Mouse (Mus musculus) yolk sac, embryonic 10.5 days (tissue): ENCODE measurements around the gene Trp53bp2.

ENCODE experiments used
- DNase-seq: peaks from one replicate; pipeline ENCODE4 v3.0.0-alpha.2; 2017; ENCODE audit warnings: low spot score

The Trp53bp2 gene

DNA sequence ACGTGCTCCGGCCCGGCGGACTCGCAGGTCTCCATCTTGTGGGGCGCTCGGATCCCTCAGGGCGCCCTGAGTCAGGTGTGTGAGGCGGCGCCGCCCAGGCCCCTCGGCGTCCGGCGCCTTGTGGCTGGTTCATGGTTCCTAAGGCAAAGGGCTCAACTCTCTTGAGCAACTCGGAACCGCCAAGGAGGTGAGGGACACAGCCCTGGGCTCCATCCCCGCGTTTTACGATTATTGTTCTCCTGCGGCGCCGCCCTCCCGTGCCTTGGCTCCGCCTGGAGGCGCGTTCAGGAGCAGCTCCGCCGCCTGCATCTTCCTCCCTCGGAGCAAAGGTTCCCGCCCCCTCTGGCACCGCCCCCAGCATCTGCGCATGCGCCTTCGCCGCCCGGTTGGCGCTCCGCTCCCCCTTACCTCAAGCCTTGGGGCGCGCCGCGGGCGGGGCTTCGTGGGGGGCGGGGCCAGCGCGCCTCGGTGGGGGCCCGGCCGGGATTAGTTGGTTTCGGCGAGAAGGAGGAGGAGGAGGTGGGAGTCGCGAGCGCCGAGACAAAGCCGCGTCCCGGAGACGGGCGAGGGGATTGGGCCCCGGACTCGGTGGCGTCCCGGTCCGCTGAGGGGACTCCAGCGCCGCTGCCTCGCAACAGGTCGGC is at the start of gene Trp53bp2:
Trp53bp2 (plus strand) TSS at position 489 of the 644 bp plus-strand sequence.
- peak; percentile 99 for DNase-seq

DNA sequence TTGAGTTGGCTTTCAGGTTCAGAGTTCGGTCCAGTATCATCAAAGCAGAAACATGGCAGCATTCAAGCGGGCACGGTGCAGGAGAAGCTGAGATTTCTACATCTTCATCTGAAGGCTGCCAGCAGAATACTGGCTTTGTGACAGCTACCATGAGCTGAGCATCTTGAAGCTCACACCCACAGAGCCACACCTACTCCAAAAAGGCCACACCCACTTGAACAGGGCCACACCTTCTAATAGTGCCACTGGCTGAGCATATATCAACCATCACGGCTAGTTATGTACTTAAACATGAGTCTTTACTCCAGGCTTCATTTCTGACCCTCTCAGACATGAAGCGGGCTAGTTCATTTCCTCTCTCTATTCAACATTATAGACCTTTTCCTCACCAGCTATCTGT is 46.3 kb upstream of the Trp53bp2 start:
- DNase-seq = no peak

GRCm38 (mm10) chr1:182363683-182364404 is 45.1 kb upstream of the Trp53bp2 start:
- no peak for DNase-seq

GRCm38 (mm10) chr1:182368309-182368708 is 40.7 kb upstream of the Trp53bp2 start:
- no peak for DNase-seq

- DNase-seq = no peak
Observed at GRCm38 (mm10) chr1:182368782-182369181, 40.2 kb upstream of the Trp53bp2 start.

DNA sequence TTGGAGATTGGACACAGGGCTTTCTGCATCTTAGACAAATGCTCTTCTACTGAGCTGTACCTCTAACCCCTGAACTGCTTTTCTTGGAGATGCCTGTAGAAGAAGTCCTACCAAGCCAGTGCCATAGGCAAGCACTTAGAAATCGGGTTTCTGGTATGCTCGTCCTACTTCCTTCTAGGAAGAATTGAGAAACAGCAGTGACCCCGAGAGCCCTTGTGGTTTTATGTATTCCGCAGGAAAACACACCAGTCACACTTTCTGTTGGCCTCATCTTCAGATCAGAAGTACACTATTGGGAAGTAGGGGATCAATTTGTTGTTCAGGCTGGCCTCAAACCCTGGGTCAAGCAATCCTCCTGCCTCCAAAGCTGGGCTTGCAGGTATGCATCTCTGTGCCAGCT is 39.5 kb upstream of the Trp53bp2 start:
- no peak for DNase-seq

- no peak for DNase-seq
Observed at GRCm38 (mm10) chr1:182371891-182372290, 37.1 kb upstream of the Trp53bp2 start.

GRCm38 (mm10) chr1:182376221-182376620 is 32.8 kb upstream of the Trp53bp2 start:
- peak; percentile 18 for DNase-seq

GRCm38 (mm10) chr1:182376826-182377225 is 32.1 kb upstream of the Trp53bp2 start:
- DNase-seq = no peak

- no peak for DNase-seq
Observed at GRCm38 (mm10) chr1:182377519-182377918, 31.5 kb upstream of the Trp53bp2 start.

- DNase-seq = no peak
Observed at GRCm38 (mm10) chr1:182378205-182378835, 30.7 kb upstream of the Trp53bp2 start.

- DNase-seq = no peak
Observed at GRCm38 (mm10) chr1:182378876-182379275, 30.1 kb upstream of the Trp53bp2 start.

DNA sequence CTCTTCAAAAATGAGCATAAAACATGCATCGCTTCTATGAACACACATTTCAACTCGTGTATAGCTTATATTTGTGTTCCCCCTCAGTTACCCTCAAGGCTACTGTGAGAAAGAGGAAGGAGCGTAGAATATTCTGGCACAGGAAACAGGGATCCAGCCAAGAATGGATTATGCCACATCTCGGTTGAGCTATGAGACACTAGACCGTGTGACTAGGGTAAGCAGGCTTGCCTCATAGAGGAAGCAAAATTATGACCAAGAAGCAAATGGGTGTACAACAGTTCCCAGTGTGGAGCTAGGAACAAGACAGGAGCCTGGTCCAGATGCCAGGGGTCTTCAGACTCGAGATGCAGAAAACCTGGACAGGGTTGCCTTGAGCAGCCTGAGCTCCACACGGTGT is 28.3 kb upstream of the Trp53bp2 start:
- DNase-seq = no peak

GRCm38 (mm10) chr1:182381327-182381726 is 27.6 kb upstream of the Trp53bp2 start:
- no peak for DNase-seq

- DNase-seq = no peak
Observed at GRCm38 (mm10) chr1:182383096-182383495, 25.9 kb upstream of the Trp53bp2 start.

- no peak for DNase-seq
Observed at GRCm38 (mm10) chr1:182386449-182386848, 22.5 kb upstream of the Trp53bp2 start.

DNA sequence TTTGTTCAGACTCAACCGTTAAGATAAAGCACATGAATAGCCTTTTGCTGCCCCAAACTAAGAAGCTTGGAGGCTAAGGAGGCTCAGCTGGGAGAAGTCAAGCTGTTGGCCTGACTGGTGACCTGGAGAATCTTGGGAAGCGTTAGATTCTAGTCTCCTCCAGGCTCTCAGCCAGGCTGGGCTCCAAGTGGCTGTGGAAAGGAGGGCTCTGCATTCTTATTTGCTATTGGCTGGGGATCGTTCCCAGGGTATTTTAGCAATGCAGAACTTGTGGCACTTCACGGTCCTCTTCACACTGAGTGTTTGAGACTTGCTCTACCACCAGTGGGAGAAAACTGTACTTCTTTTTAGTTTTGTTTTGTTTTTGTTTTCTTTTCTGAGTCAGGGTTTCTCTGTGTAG is 20.2 kb upstream of the Trp53bp2 start:
- no peak for DNase-seq

- no peak for DNase-seq
Observed at GRCm38 (mm10) chr1:182398171-182398570, 10.8 kb upstream of the Trp53bp2 start.

- DNase-seq = peak; percentile 19
Observed at GRCm38 (mm10) chr1:182398780-182399179, 10.2 kb upstream of the Trp53bp2 start.

- no peak for DNase-seq
Observed at GRCm38 (mm10) chr1:182399205-182399604, 9.8 kb upstream of the Trp53bp2 start.

GRCm38 (mm10) chr1:182399908-182400307 is 9.1 kb upstream of the Trp53bp2 start:
- no peak for DNase-seq

DNA sequence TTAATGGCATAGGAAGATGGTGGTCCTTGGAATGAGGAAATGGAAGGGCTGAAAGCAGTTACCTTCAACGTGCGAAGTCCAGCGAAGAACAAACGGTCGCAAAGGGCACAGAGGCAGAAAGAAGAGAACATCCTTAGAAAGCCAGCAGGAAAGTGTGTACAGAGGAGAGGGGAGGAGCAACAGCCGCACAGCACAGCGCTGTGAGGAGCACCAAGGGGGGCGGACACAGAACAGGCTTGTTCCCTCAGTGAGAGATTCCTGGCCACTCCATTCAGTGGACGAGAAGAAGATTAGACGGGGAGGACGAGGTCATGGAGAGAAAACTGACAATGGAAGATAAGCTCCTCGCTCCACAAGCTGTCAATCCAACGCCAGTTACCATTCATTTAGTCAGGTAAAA is 5.9 kb upstream of the Trp53bp2 start:
- DNase-seq = no peak

- DNase-seq = no peak
Observed at GRCm38 (mm10) chr1:182406621-182407020, 2.4 kb upstream of the Trp53bp2 start.
